Mouse (Mus musculus) kidney, adult 2 months (tissue): ENCODE data around the gene Hist1h1c. TPM values are rescaled to one million over a fixed set of nuclear protein-coding genes. Genes with fewer than 3 reads are reported as not detected.
A peak's percentile ranks its signal among the peaks of the same experiment; 100 is the strongest.
"Not testable (repeated sequence)": the region's sequence is repeated elsewhere in the genome, so short reads cannot be mapped to it uniquely, and the experiment has no call there.

Experiments used
- DNase-seq: peaks from one replicate; pipeline ENCODE4 v3.0.0; 2021
- H3K27ac ChIP-seq: fragments of 200-500 bp; 2 replicates; pipeline ENCODE4 v1.5.1; 2012; ENCODE audit warnings: low read depth, low read length, control low read depth, inconsistent platforms; ENCODE audit not compliant: insufficient read depth
- H3K27me3 ChIP-seq: fragments of 200-500 bp; replicated peaks from 2 replicates; pipeline ENCODE4 v1.6.1; 2012; ENCODE audit warnings: mild to moderate bottlenecking, moderate library complexity, low read length, inconsistent platforms; ENCODE audit not compliant: control insufficient read depth, insufficient read depth
- H3K36me3 ChIP-seq: fragments of 200-500 bp; 2 replicates; pipeline ENCODE4 v1.6.1; 2012; ENCODE audit warnings: mild to moderate bottlenecking, moderate library complexity, low read length, inconsistent platforms; ENCODE audit not compliant: control insufficient read depth, insufficient read depth
- H3K4me1 ChIP-seq: fragments of 200-500 bp; 2 replicates; pipeline ENCODE4 v1.6.1; 2011; ENCODE audit warnings: low read length; ENCODE audit not compliant: control insufficient read depth, insufficient read depth
- H3K4me3 ChIP-seq: fragments of 200-500 bp; 2 replicates; pipeline ENCODE4 v1.5.1; 2011; ENCODE audit warnings: mild to moderate bottlenecking, low read depth, low read length, control low read depth; ENCODE audit not compliant: insufficient read depth
- CTCF ChIP-seq: fragments of 200-500 bp; conservative IDR thresholded peaks from 2 replicates; pipeline ENCODE4 v1.5.1; 2011; ENCODE audit warnings: low read depth, mild to moderate bottlenecking, control low read depth, low read length, moderate library complexity, mixed read lengths; ENCODE audit not compliant: insufficient read depth, insufficient read length
- POLR2A ChIP-seq: fragments of 200-500 bp; IDR thresholded peaks from one replicate; pipeline ENCODE4 v1.6.1; 2011; ENCODE audit warnings: low read depth, low read length, control low read depth
- WGBS: fragments of 180-500 bp; shearing (Covaris S2); methylation state at CpG from one replicate; pipeline ENCODE4 v1.1.7; 2018; 5-methylcytosine and 5-hydroxymethylcytosine counted together
- polyA plus RNA-seq: library from polyadenylated mRNA; depleted of rRNA; stranded (reverse); fragments of >200 nt; gene quantifications from 2 replicates; pipeline ENCODE4 v1.2.3, GENCODE M21; 2012

Hist1h1c gene
- polyA plus RNA-seq, 1 experiment = 76.0 TPM

DNA sequence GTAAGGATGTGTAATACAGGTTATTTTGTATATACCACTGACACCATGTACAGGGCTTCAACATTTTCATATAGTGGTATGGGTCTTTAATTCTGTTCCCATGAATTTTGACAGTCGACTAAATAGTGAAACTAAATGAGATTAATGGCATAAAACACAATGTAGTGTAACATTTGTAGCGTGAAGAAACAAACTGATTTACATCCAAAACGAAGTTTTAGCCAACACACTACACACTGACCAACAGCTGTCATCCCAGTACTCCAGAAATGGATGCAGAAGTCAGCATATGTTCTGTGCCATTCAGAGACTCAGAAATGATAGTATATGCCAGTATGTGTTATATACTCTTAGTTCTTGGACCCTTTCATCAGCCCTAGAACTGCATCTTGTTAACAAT, 19.3 kb downstream of the Hist1h1c start:
- Histone ChIP-seq H3K27me3 (no peaks in the 10 kb centered on the region), H3K4me1 (peaks cover 8% of the 10 kb centered on the region; the same call in 1 of the 2 replicates), H3K36me3 (no peaks in the 10 kb centered on the region), H3K4me3 (no peak overlapping the region), H3K27ac (no peak overlapping the region)
- no peak for DNase-seq
- WGBS = 38% methylated on average over 3 of the region's 3 CpGs
- TF ChIP-seq POLR2A = no peak
- no peak for TF ChIP-seq CTCF

DNA sequence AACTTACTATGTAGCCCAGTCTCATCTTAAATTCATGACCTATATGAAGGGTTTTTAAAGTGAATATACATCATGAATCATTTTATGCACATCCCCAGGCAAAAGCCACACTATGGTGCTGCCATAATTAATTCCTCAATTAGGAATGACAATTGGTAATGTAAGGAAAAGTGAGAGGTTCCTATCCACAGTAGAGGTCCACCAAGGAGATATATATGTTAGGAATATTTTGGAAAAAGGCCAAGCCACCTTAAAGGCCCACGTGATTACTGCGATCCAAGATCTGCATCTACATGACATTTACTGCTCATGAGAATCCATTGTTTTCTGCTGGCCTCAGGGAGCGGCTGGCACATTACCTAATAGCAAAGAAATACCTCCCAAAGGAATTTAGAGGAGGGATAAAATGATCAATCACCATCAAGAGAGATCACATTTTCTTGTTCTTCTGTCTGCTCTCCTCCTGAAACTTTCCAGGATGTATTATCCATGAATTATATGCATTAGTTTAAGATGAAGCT, 20.7 kb downstream of the Hist1h1c start:
- Histone ChIP-seq H3K4me1 (peaks cover 12% of the 10 kb centered on the region; the same call in 1 of the 2 replicates), H3K27ac (no peak overlapping the region), H3K27me3 (no peaks in the 10 kb centered on the region), H3K4me3 (no peak overlapping the region), H3K36me3 (no peaks in the 10 kb centered on the region)
- DNase-seq = no peak
- TF ChIP-seq POLR2A (no peak), CTCF (no peak)
- 79% methylated on average over 3 of the region's 3 CpGs for WGBS

DNA sequence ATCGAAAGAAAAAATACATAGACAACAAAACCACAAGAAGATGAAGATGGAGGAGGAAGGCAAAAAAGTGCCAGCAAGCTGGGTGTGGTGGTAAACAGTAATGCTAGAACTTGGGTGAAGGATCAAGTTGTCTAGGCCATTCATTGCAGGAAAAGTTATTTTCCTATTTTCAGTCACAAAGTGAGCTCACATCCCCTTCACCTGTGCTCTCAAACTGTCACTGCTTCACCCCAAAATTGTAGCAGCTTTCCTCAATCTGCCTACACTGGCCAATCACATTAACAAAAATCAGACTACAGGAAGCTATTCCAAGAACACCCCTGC, 21.3 kb downstream of the Hist1h1c start:
- Histone ChIP-seq H3K36me3 (no peaks in the 10 kb centered on the region), H3K27ac (no peak overlapping the region), H3K27me3 (no peaks in the 10 kb centered on the region), H3K4me1 (peaks cover 12% of the 10 kb centered on the region; the same call in 1 of the 2 replicates), H3K4me3 (no peak overlapping the region)
- TF ChIP-seq CTCF = no peak
- TF ChIP-seq POLR2A = no peak
- 65% methylated on average over 1 of the region's 1 CpGs for WGBS
- DNase-seq = no peak

DNA sequence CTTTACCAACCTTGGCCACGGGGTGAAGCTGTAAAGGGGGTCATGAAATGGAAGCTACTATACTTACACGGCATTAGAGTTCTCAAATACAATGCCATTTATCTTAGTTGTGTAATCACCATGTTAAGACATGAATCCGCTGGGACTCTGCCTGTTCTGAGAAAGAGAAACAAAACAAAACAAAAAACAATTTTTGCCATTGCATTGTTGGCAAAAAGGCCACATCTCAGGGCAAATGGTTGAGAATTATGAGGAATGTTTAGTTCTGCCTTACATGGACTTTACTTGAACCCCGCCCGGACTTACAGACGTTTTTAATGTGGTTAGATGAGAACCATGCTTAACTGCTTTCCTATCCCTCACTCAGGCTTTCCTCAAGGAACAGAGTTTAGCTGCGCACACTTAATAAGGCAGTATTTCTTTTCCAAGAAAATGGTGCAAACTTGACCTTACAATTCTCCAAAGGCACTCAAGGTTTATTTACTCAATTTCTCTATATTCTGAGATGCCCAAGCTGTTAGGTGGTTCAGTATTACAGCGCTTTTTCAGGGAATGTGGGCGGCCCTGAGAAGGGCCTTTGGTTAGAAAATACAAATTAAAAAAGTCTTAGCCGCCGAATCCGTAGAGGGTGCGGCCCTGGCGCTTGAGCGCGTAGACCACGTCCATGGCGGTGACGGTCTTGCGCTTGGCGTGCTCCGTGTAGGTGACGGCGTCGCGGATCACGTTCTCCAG, 21.8 kb downstream of the Hist1h1c start:
- WGBS = 4% methylated on average over 25 of the region's 27 CpGs
- Histone ChIP-seq H3K4me3 (peak overlapping the region; percentile 71), H3K36me3 (no peaks in the 10 kb centered on the region), H3K4me1 (peaks cover 12% of the 10 kb centered on the region; the same call in 1 of the 2 replicates), H3K27me3 (no peaks in the 10 kb centered on the region), H3K27ac (no peak overlapping the region; the same call in 1 of the 2 replicates)
- DNase-seq = no peak
- TF ChIP-seq CTCF = no peak
- TF ChIP-seq POLR2A = no peak

DNA sequence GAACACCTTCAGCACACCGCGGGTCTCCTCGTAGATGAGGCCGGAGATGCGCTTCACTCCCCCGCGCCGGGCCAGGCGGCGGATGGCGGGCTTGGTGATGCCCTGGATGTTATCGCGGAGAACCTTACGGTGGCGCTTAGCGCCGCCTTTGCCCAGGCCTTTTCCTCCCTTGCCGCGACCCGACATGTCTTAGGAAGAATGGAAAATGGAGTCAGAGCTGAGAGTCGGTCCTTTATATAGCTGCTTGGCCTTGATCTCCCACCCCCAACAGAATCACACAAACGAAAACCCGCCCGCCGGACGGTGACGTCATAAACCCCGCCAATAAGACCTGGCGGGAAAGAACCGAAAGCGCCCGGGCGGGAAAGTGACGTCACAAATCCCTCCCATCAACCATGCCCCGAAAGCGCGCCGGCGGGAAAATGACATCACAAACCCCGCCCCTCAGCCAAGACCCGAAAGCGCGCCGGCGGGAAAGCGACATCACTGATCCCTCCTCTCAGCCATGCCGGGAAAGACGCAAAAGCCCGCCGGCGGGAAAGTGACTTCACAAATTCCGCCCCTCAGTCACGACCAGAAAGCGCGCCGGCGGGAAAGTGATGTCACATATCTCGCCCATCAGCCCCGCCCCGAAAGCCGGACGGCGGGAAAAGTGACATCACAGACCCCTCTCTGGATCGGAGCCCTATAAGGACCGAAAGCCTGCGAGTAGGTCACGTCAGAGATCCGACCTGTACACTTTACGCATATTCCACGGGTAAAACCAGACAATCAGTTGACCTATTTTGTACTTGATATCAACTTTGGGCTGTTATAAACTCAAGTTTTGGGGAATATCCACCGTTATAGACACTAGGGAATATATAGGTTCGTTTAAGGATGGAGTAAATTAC, 22.6 kb downstream of the Hist1h1c start, which contains the start of gene Hist1h4a:
Gene Hist1h4a (minus strand): TSS at position 259 of the 893 bp plus-strand sequence.
- no peaks in the 10 kb centered on the region for H3K27me3 ChIP-seq
- no peaks in the 10 kb centered on the region for H3K36me3 ChIP-seq
- DNase-seq = peak; percentile 99
- peaks cover 12% of the 10 kb centered on the region; the same call in 1 of the 2 replicates for H3K4me1 ChIP-seq
- no peak for TF ChIP-seq CTCF
- TF ChIP-seq POLR2A = peak; percentile 68
- under 1% methylated on average over 68 of the region's 72 CpGs for WGBS
- H3K4me3 ChIP-seq = peak within 1 kb of the TSS; percentile 71
- peak within 1 kb of the TSS; percentile 39; the same call in 1 of the 2 replicates for H3K27ac ChIP-seq

DNA sequence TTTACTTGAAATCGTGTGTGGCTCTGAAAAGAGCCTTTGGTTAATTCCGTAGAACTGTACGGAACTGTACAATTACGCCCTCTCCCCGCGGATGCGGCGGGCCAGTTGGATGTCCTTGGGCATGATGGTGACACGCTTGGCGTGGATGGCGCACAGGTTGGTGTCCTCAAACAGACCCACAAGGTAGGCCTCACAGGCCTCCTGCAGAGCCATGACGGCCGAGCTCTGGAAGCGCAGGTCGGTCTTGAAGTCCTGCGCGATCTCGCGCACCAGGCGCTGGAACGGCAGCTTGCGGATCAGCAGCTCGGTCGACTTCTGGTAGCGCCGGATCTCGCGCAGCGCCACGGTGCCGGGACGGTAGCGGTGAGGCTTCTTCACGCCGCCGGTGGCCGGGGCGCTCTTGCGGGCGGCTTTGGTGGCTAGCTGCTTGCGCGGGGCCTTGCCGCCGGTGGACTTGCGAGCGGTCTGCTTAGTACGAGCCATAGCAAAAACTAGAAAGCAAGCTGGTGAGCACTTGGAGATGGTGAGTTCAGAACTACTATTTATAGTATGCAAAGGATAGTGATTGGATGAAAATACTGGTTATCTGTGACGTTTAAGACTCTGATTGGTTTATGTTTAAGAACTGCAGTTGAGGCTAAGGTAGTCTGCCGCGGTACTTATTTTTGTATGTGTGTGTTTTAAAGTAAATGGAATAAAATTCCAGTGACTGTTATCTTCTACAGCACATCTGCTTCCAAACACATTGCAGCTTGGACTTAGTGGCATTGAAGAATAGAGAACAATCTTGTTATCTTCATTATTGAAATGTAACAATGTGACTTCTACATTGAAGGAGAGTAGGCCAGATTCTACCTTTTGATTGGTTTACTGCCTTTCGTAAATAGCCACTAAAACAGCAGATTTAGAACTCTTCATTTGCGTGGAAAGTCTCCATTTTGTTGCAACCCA, 23.5 kb downstream of the Hist1h1c start, which contains the start of gene Hist1h3a:
Gene Hist1h3a (minus strand): TSS at position 516 of the 951 bp plus-strand sequence.
- H3K27me3 ChIP-seq, H3K36me3 ChIP-seq: not testable (repeated sequence)
- DNase-seq = peak; percentile 84
- peaks cover 11% of the 10 kb centered on the region; the same call in 1 of the 2 replicates for H3K4me1 ChIP-seq
- WGBS = 1% methylated on average over 30 of the region's 52 CpGs
- peak within 1 kb of the TSS; percentile 53 for H3K4me3 ChIP-seq
- peak within 1 kb of the TSS; percentile 46; the same call in 1 of the 2 replicates for H3K27ac ChIP-seq
